Mouse (Mus musculus) spleen, adult 2 months (tissue): ENCODE measurements around the gene Dtx4.

Experiments
- CTCF ChIP-seq: fragments of 200-500 bp; IDR thresholded peaks from 2 replicates; pipeline ENCODE4 v1.5.1; 2011; ENCODE audit warnings: mild to moderate bottlenecking, inconsistent platforms; ENCODE audit not compliant: insufficient read depth, insufficient read length, insufficient replicate concordance; ENCODE audit errors: extremely low read depth
- POLR2A ChIP-seq: fragments of 200-500 bp; IDR thresholded peaks from 2 replicates; pipeline ENCODE4 v1.6.1; 2011; ENCODE audit warnings: low read depth, low read length, inconsistent platforms

DNA sequence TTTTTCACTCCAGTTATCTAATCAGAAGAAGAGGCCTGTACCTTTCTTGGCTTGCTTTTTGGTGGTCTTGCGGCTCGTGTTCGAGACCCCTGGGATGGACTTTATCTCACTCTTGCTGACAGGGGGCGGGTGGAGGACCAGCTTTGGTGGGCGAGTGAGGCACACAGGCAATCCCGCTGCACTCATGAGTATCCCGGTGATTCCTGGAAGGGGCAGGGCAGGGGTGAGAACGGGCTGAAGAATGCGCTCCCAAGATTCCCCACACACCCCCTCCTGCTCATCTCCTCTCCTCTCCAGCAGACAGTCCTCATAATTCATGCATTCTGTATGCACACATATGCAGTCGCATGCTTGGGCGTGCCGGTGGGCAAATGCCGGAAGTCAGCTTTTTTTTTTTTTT lies 16.0 kb downstream of the Dtx4 start:
- TF ChIP-seq CTCF (no peak), POLR2A (no peak)
